Mouse (Mus musculus) C2C12 (cell line): ENCODE data around the gene Glis3. TPM values are rescaled to one million over a fixed set of nuclear protein-coding genes. Genes with fewer than 3 reads are reported as not detected.

Experiments used
- H3K27me3 ChIP-seq: one replicate; pipeline ENCODE4 v1.6.1; 2011; ENCODE audit not compliant: control insufficient read depth, insufficient read depth, insufficient read length
- H3K36me3 ChIP-seq: one replicate; pipeline ENCODE4 v1.6.1; 2011; ENCODE audit not compliant: control insufficient read depth, insufficient read depth
- H3K4me3 ChIP-seq: one replicate; pipeline ENCODE4 v1.5.1; 2011; ENCODE audit warnings: mild to moderate bottlenecking, control low read depth; ENCODE audit not compliant: poor library complexity, insufficient read depth, severe bottlenecking
- H3K79me2 ChIP-seq: one replicate; pipeline ENCODE4 v1.6.1; 2011; ENCODE audit not compliant: control insufficient read depth, insufficient read depth
- H3K79me3 ChIP-seq: one replicate; pipeline ENCODE4 v1.6.1; 2011; ENCODE audit warnings: low read depth, control low read depth
- H3ac ChIP-seq: one replicate; pipeline ENCODE3; 2011; ENCODE audit warnings: low read depth; ENCODE audit not compliant: control insufficient read depth, insufficient read length
- CEBPB ChIP-seq: IDR thresholded peaks from one replicate; pipeline ENCODE4 v1.6.1; 2011; ENCODE audit warnings: low read depth, mild to moderate bottlenecking, control low read depth, moderate library complexity
- CTCF ChIP-seq: IDR thresholded peaks from one replicate; pipeline ENCODE4 v1.5.1; 2011; ENCODE audit not compliant: control insufficient read depth, insufficient read depth, insufficient read length
- FOSL1 ChIP-seq: IDR thresholded peaks from one replicate; pipeline ENCODE4 v1.8.0; 2011; ENCODE audit warnings: mild to moderate bottlenecking, low read length; ENCODE audit not compliant: poor library complexity, insufficient read depth, severe bottlenecking
- MAX ChIP-seq: IDR thresholded peaks from one replicate; pipeline ENCODE4 v1.6.1; 2011; ENCODE audit warnings: mild to moderate bottlenecking, control low read depth
- MYOD1 ChIP-seq: IDR thresholded peaks from one replicate; pipeline ENCODE4 v1.6.1; 2011; ENCODE audit warnings: low read depth; ENCODE audit not compliant: control insufficient read depth, insufficient read length
- MYOG ChIP-seq: IDR thresholded peaks from one replicate; pipeline ENCODE4 v1.6.1; 2011; ENCODE audit not compliant: control insufficient read depth, insufficient read length; ENCODE audit errors: extremely low read depth
- USF1 ChIP-seq: IDR thresholded peaks from one replicate; pipeline ENCODE4 v1.6.1; 2011; ENCODE audit warnings: low read depth, mild to moderate bottlenecking, control low read depth, moderate library complexity
- long read RNA-seq, 2 experiments: library from polyadenylated mRNA; unstranded; transcript quantifications; one replicate each; pipeline ENCODE4 v2.0.0; 2019 to 2020
- polyA plus RNA-seq: library from polyadenylated mRNA; unstranded; fragments of >200 nt; fragmentation: generic; extraction: Trizol; gene quantifications from one replicate; pipeline ENCODE4 v1.2.1, GENCODE M21; 2012; ENCODE audit warnings: missing spikeins

Gene Glis3
- polyA plus RNA-seq = 2.9 TPM
- long read RNA-seq, experiment 1 = 0 reads
- long read RNA-seq, experiment 2, full-length matches to known transcripts = 1 of 2 reads
- long read RNA-seq, experiment 2, partial matches to known transcripts = 0 of 2 reads
- long read RNA-seq, experiment 2, other reads (novel, unspliced or antisense) = 1 of 2 reads

GRCm38 (mm10) chr19:28679776-28680391 is at the start of gene Glis3:
TSS of gene Glis3 (minus strand) at chr19:28680077.
- Histone ChIP-seq H3ac (peak within 1 kb of the TSS; percentile 91), H3K27me3 (no peaks in the 10 kb centered on the region), H3K79me2 (peaks cover 44% of the 10 kb centered on the region), H3K36me3 (no peaks in the 10 kb centered on the region), H3K4me3 (peak within 1 kb of the TSS; percentile 72), H3K79me3 (peaks cover 24% of the 10 kb centered on the region)
- TF ChIP-seq CTCF = peak; percentile 15
- TF ChIP-seq MAX = no peak
- no peak for TF ChIP-seq FOSL1

GRCm38 (mm10) chr19:28726161-28726880 is 46.4 kb upstream of the Glis3 start:
- Histone ChIP-seq H3K79me2 (no peaks in the 10 kb centered on the region), H3K4me3 (no peak overlapping the region), H3K27me3 (no peaks in the 10 kb centered on the region), H3ac (no peak overlapping the region), H3K79me3 (no peaks in the 10 kb centered on the region), H3K36me3 (no peaks in the 10 kb centered on the region)
- TF ChIP-seq CEBPB = no peak
- no peak for TF ChIP-seq USF1
- TF ChIP-seq CTCF = no peak
- no peak for TF ChIP-seq MYOG
- TF ChIP-seq MYOD1 = no peak
- TF ChIP-seq MAX = no peak
- no peak for TF ChIP-seq FOSL1

- Histone ChIP-seq H3K36me3 (no peaks in the 10 kb centered on the region), H3K27me3 (no peaks in the 10 kb centered on the region), H3K79me3 (no peaks in the 10 kb centered on the region), H3K79me2 (no peaks in the 10 kb centered on the region), H3K4me3 (no peak overlapping the region), H3ac (no peak overlapping the region)
- TF ChIP-seq CEBPB (no peak), CTCF (no peak), USF1 (no peak), MYOG (no peak)
These were observed 44.8 kb upstream of the Glis3 start for GRCm38 (mm10) chr19:28724641-28725040.

- H3ac ChIP-seq = no peak overlapping the region
- no peak for TF ChIP-seq FOSL1
- no peak for TF ChIP-seq CTCF
- TF ChIP-seq MYOG = no peak
- no peak for TF ChIP-seq MAX
- TF ChIP-seq USF1 = no peak
- TF ChIP-seq MYOD1 = no peak
- no peak for TF ChIP-seq CEBPB
- no peak overlapping the region for H3K4me3 ChIP-seq
- H3K36me3 ChIP-seq = no peaks in the 10 kb centered on the region
- H3K79me2 ChIP-seq = no peaks in the 10 kb centered on the region
- H3K79me3 ChIP-seq = no peaks in the 10 kb centered on the region
- no peaks in the 10 kb centered on the region for H3K27me3 ChIP-seq
These were observed 42.7 kb upstream of the Glis3 start for GRCm38 (mm10) chr19:28722626-28723025.

GRCm38 (mm10) chr19:28721834-28722233 is 42.0 kb upstream of the Glis3 start:
- no peak overlapping the region for H3ac ChIP-seq
- no peaks in the 10 kb centered on the region for H3K27me3 ChIP-seq
- TF ChIP-seq CEBPB = no peak
- no peak for TF ChIP-seq MYOG
- no peak for TF ChIP-seq MAX
- TF ChIP-seq CTCF = no peak
- TF ChIP-seq FOSL1 = no peak
- TF ChIP-seq USF1 = no peak
- no peak for TF ChIP-seq MYOD1
- no peak overlapping the region for H3K4me3 ChIP-seq
- H3K79me2 ChIP-seq = no peaks in the 10 kb centered on the region
- H3K79me3 ChIP-seq = no peaks in the 10 kb centered on the region
- H3K36me3 ChIP-seq = no peaks in the 10 kb centered on the region
